Mouse (Mus musculus) frontal cortex, adult 2 months (tissue): ENCODE results near the gene Zzef1. TPM values are rescaled to one million over a fixed set of nuclear protein-coding genes. Genes with fewer than 3 reads are reported as not detected.

ENCODE experiments used
- DNase-seq, 2 experiments: peaks; one replicate each; pipeline ENCODE4 v3.0.0; 2022; ENCODE audit warnings: low spot score in 1 of 2; ENCODE audit errors: extremely low spot score in 1 of 2
- polyA plus RNA-seq: library from polyadenylated mRNA; depleted of rRNA; stranded (reverse); fragments of >200 nt; gene quantifications from 2 replicates; pipeline ENCODE4 v1.2.3, GENCODE M21; 2012

Gene Zzef1
- polyA plus RNA-seq, 1 experiment: 32.3 TPM

DNA sequence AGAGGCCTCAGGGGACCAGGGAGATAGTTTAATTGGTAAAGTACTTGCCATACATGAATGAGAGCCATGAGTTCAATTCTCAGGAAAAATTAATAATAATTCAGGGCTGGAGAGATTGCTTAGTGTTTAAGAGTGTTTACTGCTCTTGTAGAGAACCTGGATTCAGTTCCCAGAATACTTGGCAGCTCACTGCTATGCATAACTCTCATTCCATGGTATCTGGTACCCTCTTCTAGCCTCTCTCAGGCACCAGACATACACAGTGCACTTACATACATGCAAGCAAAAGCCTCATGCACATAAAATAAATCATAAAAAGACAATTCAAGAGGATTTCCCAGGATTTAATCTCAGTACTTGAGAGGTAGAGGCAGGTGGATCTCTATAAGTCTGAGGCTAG, 8.6 kb downstream of the Zzef1 start:
- no peak for DNase-seq

DNA sequence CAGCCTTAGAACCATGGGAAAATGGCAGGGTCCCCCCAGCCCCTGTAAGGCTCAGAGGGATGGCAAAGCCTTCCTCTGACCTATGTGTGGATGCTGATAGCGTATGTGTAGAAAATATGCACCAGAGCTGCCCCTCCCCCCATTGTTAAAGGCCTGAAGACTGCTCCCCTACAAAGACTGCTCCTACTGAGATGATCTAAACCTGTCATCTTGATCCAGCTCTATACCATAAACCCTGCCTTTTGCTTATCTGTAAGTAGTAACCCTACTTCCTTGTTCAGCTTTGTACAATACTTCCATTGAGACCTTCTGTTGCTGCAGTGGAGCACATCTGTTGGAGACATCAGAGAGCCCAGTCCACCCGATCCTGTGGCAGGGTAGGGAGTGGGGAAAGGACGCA, 9.2 kb downstream of the Zzef1 start:
- DNase-seq: no peak

DNA sequence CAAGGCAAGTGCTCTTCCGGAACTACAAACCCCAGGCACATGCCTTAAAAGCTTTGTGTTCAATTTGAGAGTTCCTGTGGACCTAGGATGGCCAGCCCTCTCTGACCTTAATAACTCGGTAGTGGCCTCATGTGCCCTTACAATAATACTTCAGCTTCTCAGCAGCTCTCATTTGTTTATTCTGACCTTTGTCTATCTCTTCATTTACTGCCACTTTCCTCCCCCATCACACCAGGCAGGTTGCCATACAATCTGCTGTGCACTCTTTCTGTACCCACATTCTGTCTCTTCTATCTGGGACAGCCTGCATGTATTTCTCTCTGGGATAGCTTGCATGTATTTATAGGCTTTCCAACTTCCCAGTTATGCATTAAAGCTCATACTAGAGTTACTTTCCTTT, 10.5 kb downstream of the Zzef1 start:
- peak; percentile 8 to 30 for DNase-seq

DNA sequence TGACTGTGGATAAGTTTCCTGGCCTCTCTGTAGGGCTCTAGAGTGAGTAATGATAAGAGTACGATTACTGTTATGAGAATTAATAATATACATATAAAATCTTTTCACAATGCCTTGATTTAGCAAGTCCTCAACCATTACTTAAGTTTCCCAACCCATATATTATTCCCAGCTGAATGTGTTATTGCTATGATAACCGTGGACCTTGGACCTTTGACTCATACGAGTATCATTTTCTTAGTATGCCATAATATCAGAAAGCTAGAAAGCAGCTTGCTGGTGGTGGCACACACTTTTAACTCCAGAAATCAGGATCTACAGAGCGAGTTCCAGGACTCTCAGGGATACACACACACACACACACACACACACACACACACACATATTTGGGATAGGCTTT, 12.0 kb downstream of the Zzef1 start:
- DNase-seq: no peak

DNA sequence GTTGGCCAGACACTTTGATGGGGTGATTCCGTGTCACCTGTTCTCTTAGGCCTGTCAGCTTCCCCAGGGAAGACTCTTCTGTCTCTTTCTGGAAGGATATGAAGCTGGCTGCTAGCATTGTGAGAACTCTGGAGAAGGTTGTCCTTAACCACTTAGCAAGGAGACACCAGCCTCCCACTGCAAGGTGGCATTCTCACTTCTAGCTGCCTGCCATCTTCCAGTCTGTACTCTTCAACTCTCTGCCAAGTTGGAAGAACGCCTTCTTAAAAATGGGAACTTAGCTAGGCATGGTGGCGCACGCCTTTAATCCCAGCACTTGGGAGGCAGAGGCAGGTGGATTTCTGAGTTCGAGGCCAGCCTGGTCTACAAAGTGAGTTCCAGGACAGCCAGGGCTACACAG, 17.7 kb downstream of the Zzef1 start:
- DNase-seq: peak; percentile 28 to 52

DNA sequence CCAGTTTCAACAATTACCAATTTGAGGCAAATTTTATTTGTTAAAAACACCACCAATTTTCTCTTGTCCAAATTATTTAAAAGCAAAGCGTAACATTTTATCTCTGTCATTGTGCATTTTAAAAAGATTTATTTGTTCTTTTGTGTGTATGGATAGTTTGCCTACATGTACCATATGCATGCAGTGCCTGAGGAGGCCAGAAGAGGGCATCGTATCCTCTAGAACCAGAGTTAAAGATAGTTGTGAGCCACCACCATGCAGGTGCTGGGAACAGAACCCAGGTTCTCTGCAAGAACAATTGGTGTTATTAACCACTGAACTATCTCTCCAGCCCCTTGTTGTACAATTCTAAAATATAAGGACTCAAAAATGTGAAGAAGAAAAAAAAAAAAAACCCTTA, 18.2 kb downstream of the Zzef1 start:
- DNase-seq: no peak

DNA sequence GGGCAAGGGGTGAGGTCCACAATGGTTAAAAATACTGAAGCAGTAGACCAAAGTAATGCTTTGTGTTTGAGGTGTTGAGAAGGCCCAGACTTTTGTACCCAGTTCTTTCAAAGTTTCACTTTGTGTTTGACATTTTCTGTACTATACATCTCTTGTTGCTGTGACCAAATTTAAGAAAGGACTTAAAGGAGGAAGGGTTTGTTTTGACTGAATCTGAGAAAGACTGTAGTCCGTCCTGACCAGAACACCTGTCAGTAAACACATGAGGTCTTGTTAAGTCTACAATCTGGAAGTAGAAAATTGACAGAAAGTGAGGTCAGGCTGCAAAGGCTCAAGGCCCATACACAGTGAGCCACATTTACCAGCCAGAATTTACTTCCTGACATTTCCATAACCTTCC, 20.8 kb downstream of the Zzef1 start:
- DNase-seq: no peak

DNA sequence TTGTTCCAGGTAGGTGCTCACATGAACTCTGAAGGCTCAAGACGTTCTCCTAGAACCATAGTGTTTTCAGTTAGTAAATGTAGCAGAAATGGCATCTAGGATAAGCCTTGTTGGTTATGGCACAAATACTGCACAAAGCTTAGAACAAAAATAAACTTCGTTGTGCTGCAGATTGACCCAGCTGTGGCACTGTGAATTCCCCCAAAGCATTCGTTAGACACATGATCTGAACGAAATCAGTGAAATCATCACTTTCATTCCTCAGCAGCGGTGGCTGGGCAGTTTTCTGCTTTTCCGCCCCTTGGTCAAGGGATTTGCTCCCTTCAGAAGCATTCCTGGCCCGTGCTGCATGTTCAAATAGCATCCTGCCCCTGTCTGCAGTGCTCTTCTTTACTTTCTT, 22.0 kb downstream of the Zzef1 start:
- no peak for DNase-seq

DNA sequence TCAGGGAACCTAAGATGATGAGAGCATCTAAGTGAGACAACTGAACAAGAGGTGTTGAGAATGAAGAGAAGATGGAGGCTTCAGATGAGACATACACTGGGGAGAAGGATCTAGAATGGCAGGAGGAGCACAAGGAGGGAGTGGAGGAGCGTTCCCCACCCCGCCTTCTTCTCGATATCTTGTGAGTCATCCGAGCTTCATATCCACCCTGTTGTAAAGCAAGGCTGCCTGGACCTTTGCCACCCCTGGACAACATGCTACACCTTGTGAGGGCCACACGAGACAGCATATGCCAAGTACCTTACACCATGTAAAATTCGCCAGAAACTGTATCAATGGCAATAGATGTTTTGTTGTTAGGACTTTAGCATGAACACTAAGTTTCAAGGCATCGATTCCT, 25.0 kb downstream of the Zzef1 start:
- DNase-seq: no peak

DNA sequence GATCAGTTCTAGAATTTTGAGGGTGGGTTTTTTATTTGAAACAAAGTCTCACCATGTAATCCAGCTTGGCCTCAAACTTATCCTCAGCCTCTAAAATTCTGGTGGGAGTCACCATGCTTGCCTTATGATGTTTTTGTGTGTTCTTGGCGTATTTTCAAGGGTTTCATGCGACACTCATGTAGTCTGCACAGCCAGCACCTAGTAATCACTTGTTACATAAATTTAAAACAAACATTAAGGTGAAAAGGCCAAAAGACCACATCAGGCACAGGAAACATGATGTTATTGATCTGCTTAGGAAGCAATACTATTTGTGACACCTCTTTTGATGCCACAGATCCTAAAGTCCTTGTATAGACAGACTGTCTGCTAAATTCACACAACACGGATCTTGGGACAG, 33.8 kb downstream of the Zzef1 start:
- no peak for DNase-seq

DNA sequence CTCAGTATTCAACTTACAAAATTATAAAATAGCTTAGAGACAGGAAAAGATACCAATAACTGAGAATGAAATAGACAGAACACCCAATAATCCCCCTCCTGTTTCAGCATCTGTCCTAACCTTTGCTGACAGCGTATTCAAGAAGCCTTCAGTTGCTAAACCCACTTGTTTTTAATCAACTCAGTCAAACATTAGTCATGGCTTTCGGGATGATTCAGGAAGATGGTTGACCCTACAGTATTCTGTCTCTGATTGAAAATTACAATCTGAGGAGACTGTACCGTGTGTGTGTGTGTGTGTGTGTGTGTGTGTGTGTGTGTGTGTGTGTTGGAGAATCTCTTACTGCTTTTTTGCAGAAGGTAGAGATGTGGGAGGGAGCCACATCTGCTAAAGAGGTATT, 46.7 kb downstream of the Zzef1 start:
- no peak for DNase-seq

DNA sequence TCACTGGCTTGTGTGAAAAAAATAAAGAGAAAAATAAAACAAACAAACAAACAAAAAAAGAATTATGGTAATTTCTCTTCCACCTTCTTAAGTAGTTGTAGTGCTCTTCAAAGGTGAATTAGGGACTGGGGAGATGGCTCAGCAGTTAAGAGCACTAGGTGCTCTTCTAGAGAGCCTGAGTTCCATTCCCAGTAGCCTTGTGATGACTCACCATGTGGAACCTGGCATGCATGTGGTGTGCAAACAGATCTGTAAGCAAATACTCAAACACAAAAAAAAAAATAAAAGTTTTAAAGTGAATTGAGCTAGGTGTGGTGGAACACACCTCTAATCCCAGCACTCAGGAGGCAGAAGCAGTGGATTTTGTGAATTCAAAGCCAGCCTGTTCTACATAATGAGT, 47.5 kb downstream of the Zzef1 start:
- DNase-seq: no peak

DNA sequence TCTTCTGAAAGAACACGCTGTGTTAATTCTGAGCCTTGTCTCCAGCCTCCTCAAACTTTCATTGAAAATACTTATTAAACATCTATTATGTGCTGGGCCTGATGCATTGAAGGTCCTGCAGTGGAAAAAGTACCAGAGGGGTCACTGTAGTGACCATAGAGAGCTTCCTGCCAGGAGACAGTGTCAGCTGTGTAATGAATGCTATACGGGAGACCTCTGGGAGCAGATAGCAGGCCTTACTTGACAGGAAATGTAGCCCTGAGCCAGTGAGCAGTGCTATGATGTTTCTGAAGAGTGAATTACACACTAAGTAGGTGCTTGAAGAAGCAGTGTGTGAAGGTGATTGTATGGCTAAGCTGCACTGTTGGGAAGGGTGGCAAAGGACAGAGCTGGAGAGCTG, 49.5 kb downstream of the Zzef1 start:
- DNase-seq: no peak

DNA sequence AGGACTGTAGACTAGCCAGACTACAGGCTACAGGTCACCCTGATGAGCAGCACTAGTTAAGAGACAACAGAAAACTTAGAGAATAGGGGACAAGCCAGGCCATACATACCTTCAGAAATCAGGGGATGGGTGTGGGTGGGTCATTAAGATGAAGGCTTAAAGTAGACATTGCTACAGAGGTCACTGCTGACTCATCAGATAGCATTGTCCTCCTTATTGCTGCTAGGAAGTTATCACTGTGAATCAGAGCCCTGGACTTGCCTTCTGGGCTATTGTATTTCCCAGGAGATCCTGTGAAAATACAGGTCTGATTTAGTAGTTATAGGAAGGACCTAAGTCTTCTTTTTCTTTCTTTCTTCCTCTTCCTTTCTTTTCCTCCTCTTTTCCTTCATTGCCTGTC, 50.7 kb downstream of the Zzef1 start:
- DNase-seq: no peak

DNA sequence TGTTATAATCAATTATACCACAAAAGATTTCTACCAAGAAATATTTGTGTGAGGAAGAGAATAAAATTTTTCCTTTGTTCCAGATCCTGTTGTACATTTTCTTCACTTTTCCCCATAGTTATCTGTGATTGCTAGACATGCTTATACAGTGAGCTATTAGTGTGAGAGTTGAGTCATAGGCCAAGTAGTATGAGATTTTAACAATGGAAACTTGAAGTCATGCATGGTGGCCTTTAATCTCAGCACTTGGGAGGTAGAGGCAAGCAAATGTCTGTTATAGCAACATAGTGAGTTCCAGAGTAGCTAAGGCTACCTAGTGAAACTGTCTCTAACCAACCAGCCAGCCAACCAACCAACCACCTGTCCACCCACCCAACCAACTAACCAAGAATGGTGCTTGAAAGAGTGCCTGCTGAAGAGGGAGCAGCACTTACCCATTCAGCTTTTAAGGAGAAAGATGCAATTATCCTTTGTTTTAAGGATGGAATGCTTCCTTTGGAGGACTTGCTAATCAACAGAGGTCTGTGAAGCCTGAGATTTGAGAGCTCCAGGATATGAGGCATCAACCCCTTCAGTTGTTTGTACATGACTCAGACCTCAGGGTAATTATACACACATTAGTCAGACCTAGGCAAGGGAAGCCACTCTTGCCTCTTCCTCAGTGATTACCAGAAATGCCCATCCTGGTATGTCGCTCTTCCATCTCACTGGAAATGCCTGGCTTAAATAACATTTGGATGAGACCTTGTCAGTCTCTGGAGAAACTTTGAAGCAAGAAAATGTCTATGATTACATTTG, 52.0 kb downstream of the Zzef1 start:
- DNase-seq: no peak

DNA sequence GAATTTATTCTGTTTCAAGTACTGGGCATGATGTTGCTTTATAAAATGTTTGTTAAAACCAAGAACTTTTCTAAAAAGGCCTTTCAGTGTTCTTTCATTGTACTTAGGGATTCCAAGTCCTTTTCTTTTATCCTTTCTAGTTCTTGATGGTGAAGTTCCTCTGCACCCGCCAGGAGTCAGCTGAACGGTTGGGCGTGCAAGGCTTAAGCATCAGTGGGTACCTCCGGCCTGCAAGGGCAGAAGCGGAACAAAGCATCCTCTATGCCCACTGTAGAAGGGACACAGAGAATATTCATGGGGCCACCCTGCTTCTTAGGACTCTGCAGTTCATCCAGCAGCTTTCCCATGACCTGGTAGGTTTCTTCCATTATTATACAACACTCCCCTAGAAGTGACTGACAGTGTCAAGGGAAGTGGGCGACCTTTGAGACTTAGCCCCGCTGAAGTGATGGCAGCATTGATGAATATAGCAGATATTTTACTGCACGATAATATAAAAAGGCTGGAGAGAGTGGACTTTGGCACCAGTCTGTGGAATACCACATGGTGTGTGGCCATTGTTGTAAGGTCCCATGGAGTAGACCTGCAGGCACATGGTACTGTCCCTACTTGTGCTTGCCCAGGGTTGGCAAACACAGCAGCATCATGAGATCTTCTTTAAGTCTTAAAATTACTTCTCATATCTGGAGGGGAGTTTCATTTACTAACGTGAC, 54.5 kb downstream of the Zzef1 start:
- no peak for DNase-seq

DNA sequence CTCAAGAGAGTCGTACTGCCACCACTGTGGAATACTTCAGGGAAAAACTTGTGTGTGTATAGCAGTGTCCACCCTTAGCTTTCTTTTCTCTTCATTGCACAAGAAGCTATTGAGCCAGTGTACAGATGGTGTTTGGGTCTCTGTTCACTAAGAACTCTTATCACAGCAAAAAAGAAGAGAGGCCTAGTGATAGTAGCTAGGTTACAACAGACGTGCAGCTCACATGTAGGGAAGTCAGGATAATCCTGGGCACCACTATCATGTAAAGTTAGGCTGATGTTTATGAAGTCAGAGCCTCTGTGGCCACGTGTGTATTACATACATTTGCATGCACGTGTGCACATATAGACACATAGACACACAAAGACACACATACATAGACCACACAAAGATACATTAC, 55.2 kb downstream of the Zzef1 start:
- no peak for DNase-seq

DNA sequence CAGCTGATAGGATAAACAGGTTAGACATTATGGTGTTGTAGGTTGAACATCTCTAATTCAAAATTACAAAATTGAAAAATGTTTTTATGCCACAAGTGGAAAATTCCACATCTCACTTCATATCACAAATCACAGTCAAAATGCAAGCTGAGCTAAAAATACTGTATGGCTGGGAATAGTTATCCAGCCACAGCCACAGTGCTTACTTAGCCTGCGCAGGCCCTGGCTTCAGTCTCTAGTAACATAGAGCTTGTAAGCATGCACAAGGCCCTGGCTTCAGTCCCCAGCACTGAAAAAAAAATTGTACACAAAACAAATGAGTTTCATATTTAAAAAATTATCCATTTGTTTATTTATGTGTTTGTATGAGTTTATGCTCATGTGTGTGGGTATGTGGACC, 56.1 kb downstream of the Zzef1 start:
- DNase-seq: peak in 1 of 2 experiments; percentile 19

DNA sequence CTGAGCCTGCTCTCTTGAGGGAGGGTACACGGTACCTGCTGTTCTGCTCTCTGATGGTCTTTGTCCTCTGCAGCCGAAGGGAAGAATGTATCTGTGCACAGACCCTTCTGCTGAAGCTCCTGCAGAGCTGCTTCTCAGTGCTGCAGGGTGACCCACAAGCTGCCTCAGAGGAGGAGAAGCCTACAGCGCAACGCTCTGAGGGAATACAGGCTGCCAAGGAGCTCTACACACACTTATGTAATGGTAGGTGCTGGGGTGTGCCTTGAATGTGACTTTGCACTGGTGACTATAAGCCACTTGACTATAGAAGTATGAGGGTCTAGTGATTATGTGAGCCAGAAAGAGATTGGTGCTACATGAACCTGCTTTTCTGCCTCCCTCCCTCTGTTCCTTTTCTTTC, 57.1 kb downstream of the Zzef1 start:
- peak; percentile 21 to 53 for DNase-seq

DNA sequence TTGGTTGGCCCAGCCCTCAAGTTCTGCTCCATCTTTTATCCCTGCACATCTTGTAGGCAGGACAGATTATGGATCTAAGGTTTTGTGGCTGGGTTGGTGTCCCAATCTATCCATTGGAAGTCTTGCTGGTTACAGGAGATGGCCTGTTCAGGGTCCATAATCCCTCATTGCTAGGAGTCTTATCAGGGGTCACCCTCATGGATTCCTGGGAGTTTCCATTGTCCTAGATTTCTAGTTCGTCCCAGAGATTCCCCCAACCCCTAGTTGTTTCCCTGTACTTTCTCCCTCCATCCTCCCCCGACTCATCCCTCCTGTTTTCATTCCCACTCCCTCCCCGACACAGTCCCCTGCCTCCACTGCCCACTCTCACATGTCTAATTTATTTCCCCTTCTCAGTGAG, 58.2 kb downstream of the Zzef1 start:
- DNase-seq: no peak

DNA sequence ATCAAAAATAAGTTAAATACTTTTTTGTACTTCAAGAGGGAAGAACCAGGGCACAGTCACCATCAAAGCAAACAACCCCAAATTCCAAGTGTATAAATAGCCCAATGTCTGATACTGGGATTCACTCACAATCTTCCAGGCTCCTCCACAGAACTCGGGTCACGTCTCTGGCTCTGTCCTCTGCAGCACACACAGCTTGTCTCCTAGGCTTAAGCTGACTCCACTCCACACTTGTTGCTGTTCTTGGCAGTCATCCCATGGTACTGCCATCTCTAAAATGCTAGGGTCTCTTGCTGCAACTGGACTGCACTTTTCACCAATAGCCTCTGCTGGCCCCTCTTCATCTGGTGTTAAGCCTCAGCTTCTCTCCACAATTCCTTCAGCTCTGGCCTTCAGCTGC, 60.7 kb downstream of the Zzef1 start:
- DNase-seq: no peak

DNA sequence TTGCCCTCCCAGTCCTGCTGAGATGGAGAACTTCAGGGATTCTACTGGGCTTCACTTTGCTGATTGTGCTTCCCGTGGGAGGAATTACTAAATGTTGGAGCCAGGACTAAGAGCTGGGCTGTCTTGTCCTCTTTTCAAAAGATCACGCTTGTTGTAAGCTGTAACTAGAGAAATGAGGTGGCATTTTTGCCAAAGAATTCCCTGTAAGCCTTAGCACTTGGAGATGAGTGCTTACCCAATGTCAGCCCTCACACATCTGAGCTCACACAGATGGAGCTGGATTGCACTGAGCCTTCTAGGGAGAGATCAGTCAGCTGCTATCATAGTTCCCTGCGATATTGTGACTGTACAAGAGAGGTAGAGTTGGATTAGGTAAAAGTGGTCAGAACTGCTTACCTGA, 65.2 kb downstream of the Zzef1 start:
- peak; percentile 38 to 58 for DNase-seq
